Mouse (Mus musculus): ENCODE measurements at regions not wholly inside any gene's neighbourhood (a gene's known extent, or its start where the extent isn't known, plus 50 kb on each side); places are given as distances from the start of the nearest gene placed in this dataset.

- no peak for DNase-seq (ENCODE audit: low spot score)
These were observed 73.4 kb downstream of the Tm4sf1 start for GRCm38 (mm10) chr3:57228400-57228799.

GRCm38 (mm10) chr3:57223773-57224172, 78.0 kb downstream of the Tm4sf1 start:
- DNase-seq (ENCODE audit: low spot score), result no peak

- DNase-seq (ENCODE audit: low spot score), result no peak
These were observed 79.4 kb downstream of the Tm4sf1 start for GRCm38 (mm10) chr3:57222318-57222914.

- DNase-seq (ENCODE audit: low spot score), result no peak
These were observed 83.4 kb downstream of the Tm4sf1 start for GRCm38 (mm10) chr3:57218431-57218830.

DNA sequence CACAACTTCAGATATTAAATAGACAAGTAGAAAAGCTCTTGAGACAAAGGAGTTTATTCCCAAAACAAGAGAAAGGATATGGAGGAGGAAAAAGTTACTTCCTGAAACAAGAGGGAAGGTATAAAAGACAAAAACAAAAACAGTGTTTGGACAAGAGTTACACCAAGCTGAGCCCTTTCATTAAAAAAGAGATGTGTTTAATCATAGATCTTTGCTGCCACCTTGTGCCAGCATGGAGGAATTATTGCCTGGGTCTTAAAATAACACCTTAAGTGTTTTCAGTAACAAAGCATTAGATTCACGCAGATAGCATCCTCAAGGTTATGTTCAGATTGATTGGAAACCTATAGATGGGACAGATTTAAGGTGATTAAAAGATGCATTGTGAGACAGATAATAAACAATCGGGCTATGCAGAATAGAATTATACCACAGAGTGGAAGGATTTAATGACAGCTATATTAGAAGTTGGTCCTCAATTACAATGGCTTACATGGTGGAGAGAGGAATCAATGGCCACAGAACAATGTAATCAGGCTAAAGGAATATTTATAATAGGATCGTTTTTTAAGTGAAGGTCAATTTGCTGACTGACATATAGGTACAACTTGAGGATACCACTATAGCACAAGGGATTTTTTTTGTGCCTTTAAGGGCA, 97.6 kb downstream of the Tm4sf1 start:
- DNase-seq (ENCODE audit: low spot score), result peak; percentile 2

- DNase-seq (ENCODE audit: low spot score), result no peak
These were observed 98.4 kb downstream of the Tm4sf1 start for GRCm38 (mm10) chr3:57203418-57203817.

- DNase-seq (ENCODE audit: low spot score), result no peak
These were observed 120.2 kb downstream of the Tm4sf1 start for GRCm38 (mm10) chr3:57181587-57181986.

DNA sequence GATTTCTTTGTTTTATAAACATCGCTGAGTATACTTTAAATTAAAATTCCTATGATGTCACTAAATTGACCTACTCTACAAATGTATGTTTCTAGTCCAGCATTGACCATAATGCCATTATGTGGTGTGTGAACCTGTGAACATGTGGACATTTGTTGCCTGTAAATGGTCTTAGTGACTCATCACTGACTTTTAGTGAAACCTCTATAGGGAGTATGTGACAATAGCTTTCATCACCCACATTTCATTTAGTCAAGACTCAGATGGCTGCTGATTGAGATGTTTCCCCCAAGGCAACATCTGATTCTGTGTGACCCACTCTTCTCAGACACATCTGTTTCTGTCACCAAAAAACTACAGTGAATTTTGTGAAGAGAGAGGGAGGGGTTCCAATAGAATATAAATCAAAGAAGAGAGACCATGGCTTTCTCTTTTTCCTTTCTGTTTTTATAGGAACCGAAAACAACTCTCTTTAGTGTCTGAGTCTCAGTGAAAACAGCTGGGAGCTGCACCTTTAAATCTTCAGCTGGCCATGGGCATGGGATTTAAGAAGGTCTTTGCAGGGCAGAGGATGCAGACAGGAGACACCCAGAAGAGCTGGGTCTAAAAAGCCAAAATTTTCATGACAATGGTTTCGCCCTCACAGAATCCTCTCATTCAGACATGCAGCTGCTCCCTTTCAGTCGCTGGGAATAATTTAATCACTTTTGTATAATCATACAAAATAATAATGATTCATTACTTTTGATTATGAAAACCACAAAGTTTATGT, 148.4 kb downstream of the Tm4sf1 start:
- DNase-seq (ENCODE audit: low spot score), result no peak

GRCm38 (mm10) chr3:57149156-57149555, 152.6 kb downstream of the Tm4sf1 start:
- no peak for DNase-seq (ENCODE audit: low spot score)

DNA sequence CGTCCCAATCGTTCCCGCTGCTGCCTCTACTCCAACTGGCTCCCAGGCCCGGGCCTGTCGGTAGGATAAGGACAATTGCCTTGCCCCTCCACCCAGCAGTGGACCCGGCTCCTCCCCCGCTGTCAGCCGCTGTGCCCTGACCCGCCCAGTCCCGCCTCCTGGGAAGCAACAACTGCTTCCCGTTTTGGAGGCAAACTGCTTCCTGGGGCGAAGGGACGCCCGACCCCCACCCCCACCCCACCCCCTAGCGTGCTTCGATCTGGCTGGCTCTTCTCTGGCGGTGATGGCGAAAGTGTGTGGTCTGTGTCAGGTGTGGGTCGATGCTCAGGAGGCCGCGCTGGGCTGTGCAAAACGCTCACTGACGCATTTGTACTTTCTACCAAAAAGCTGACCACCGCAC, 164.9 kb downstream of the Tm4sf1 start:
- peak; percentile 53 for DNase-seq (ENCODE audit: low spot score)

- DNase-seq (ENCODE audit: low spot score), result no peak
These were observed 173.2 kb downstream of the Tm4sf1 start for GRCm38 (mm10) chr3:57128606-57129005.

GRCm38 (mm10) chr3:57125792-57126485, 175.8 kb downstream of the Tm4sf1 start:
- no peak for DNase-seq (ENCODE audit: low spot score)

DNA sequence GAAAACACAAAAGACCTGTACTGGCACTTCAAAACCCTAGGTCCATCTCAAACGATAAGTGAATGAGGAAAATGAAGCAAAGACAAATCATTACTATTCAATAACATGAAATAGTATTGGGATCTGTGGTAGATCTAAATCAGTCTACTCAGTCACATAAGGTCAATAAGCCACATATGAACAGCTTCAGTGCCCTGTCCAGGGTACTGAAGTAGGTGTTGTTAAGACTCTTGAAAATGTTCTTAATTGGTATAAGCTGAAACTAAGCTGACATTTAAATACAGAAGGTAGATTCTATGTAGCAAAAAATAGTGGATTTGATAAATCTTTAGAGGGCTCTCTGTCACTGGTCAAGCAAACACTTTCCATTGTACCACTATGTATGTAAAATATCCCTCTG, 183.8 kb downstream of the Tm4sf1 start:
- no peak for DNase-seq (ENCODE audit: low spot score)

- no peak for DNase-seq (ENCODE audit: low spot score)
These were observed 199.5 kb downstream of the Tm4sf1 start for GRCm38 (mm10) chr3:57102254-57102653.

DNA sequence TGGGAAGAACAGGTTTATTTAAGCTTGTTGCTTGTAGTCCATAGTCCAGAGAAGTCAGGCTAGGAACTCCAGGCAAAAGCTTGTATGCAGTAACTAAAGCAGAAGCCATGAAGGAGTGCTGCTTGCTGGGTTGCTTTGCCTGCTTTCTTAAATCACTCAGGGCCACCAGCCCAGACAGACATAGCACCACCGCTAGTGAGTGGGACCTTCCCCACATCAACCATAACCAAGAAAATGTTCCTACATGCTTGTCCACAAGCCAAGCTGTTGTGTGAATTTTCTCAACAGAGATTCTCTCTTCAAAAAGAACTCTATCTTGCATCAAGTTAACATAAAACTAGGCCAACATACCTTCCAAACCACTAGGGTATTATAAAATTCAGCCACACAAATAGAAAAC, 201.3 kb downstream of the Tm4sf1 start:
- DNase-seq (ENCODE audit: low spot score), result no peak

DNA sequence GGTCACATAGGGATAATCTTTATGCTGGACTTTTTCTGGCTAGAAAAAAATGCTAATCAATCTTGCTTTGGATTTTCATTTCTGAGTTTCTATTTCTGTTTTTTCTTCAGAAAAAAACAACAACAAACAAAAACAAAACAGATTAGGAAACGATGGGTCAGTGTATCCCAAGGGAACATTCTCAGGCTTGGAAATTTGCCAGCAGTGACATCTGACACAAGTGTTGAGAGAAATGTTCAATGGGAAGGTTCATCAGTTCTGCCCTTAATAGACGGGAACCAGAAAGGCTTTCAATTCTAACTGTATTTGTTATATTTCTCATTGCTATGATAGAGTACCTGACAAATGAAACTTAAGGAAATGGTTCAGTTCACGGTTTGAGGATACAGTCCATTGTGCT, 206.9 kb downstream of the Tm4sf1 start:
- DNase-seq (ENCODE audit: low spot score), result no peak

DNA sequence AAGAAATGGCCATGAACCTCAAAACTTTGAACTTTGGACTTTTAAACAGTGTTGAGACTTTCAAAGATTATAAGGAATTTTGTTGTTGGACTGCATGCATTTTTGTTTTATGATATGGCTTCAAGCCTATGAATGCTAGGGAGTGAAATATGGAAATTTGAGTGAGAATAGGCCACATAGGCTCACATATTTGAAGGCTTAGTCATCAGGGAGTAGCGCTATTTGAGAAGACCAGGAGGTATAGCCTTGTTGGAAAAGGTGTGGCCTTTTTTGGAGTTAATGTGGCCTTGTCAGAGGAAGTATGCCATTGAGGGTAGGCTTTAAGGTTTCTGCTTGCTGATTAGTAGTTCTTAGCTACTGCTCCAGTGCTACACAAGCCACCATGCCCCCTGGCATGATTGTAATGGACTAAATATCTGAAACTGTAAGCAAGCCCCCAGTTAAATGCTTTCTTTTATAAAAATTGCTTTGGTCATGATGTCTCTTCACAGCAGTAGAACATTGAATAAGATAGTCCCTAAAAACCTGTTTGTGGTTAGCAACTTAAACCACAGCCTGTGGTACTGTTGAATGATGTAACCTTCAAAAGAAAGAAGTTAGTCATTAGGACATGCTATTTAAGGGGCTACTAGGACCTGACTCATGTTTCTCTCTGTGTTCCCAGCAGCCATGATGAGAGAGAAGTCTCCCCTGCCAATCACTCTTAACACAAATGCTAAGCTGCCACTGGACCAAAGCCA, 208.4 kb downstream of the Tm4sf1 start:
- no peak for DNase-seq (ENCODE audit: low spot score)

- DNase-seq (ENCODE audit: low spot score), result no peak
These were observed 227.3 kb downstream of the Tm4sf1 start for GRCm38 (mm10) chr3:57074516-57074915.

DNA sequence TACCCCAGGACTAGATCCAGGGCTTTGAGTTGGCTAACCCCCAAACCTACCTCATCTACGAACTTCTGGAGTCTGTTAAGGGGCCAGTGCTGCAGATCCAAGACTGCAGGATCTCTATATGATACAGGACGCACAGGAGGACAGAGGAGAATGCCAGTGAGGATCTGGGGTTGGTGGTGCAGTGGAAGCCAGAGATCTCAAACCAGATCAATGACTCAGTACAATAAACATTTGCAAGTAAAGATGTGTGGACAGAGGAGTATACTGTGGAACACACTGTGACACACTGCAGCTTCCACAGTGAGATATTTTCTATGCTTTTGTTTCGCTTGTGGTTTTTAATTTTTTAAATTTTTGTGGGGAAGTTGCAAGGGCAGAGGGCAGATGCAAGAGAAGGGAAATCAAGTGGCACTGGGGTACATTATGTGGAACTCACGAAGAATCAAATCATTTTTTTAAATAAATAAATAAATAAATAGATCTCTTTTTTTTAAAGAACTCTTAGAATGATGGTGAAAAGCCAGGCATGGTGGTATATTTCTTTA, 227.8 kb downstream of the Tm4sf1 start:
- no peak for DNase-seq (ENCODE audit: low spot score)

DNA sequence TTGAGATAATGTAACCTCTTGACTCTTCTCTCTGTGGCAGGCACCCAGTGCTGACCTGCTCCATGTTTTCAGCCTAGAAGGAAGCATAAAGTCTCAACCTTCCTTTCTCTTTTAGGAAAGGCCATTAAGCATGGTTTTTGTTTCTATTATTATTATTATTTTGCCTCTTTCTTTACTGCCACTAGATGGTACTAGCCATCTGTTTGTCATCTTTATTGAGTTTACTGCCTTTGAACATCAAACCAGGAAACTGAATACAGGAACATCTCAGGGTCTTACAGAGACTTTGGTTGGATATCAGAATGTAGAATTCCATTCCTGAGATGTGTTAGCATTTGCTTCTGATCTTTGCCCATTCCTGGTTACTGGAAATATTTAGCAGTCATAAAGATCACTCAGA, 268.8 kb downstream of the Tm4sf1 start:
- DNase-seq (ENCODE audit: low spot score), result no peak

DNA sequence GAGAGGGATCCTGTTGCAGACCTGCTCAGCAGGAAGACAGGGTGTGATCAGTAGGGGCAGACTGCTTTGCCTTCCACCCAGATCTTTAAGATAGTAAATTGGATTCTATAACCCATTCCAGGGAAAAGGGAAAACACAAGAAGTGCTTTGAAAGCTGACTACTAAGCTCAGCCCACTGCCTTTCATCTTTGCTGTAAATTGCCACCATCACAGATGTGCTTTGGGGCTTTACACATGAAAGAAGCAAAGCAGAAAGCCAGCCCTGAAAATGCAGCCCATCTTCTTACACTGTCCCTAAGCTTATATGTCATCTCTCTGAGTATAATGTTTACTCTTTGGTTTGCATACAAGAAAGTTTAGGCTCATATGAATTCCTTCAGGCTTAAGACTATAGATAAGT, 283.6 kb downstream of the Tm4sf1 start:
- no peak for DNase-seq (ENCODE audit: low spot score)

DNA sequence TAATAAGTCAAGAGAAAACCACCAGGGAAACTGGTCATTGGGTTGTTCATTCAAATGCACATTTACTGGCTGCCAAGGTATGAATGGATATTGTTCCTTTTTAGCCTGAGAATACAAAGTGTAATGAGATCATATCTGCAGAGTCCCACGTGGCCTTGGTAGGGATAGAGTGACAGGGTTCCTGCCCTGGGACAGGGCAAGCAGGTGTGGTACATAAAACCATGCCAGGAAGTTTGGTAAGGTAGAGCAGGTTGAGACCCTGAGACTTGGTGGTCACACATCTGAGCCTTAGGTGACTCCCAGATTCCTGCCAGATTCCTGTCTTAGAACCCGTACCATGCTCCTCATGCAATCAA, 320.5 kb downstream of the Tm4sf1 start:
- no peak for DNase-seq (ENCODE audit: low spot score)

All from yolk sac, embryonic 10.5 days (tissue).